Mouse (Mus musculus) duodenum, adult 2 months (tissue): ENCODE measurements around the gene Gnb4. TPM values are rescaled to one million over a fixed set of nuclear protein-coding genes. Genes with fewer than 3 reads are reported as not detected.

ENCODE experiments used
- polyA plus RNA-seq: library from polyadenylated mRNA; depleted of rRNA; stranded (reverse); fragments of >200 nt; gene quantifications from 2 replicates; pipeline ENCODE4 v1.2.3, GENCODE M21; 2012; ENCODE audit warnings: low replicate concordance; rRNA removed

The Gnb4 gene
- polyA plus RNA-seq, result 4.2 and 4.9 TPM in 2 replicates

GRCm38 (mm10) chr3:32616331-32617052 is at the start of gene Gnb4:
TSS of gene Gnb4 (minus strand) at chr3:32616585.

Other genes with a start within 250 kb of the Gnb4 start
- gene Pik3ca, start 218.9 kb downstream of the Gnb4 start, polyA plus RNA-seq, result 0.62 and 0.65 TPM in 2 replicates
- gene Kcnmb3, start 124.4 kb downstream of the Gnb4 start, polyA plus RNA-seq, result not detected in 2 replicates
- 8.9 and 9.2 TPM in 2 replicates for gene Zfp639, start 106.3 kb downstream of the Gnb4 start, polyA plus RNA-seq
- gene Mfn1, start 87.1 kb downstream of the Gnb4 start, polyA plus RNA-seq, result 2.9 and 4.0 TPM in 2 replicates
- 5.9 and 8.1 TPM in 2 replicates for gene Actl6a, start 89.7 kb upstream of the Gnb4 start, polyA plus RNA-seq
- gene Ndufb5, start 120.4 kb upstream of the Gnb4 start, polyA plus RNA-seq, result 249 and 382 TPM in 2 replicates
- gene Mrpl47, start 121.0 kb upstream of the Gnb4 start, polyA plus RNA-seq, result 0.39 and 0.50 TPM in 2 replicates
- 0.20 and 0.23 TPM in 2 replicates for gene Usp13, start 201.0 kb upstream of the Gnb4 start, polyA plus RNA-seq